In genomic region chr9:23581039-23581606, GRCm38 (mm10) we compare ENCODE assay signal across 8 mouse cellular contexts.
DNase-seq lines count a peak whose midpoint lies in the region; ATAC-seq lines count a peak whose summit lies in the region.

No protein-coding gene starts in this region.

- no peak overlapping the region for H3K4me3 ChIP-seq in forebrain, embryonic 14.5 days (ENCODE audit: low read depth, low read length)
- no peak overlapping the region for H3K4me3 ChIP-seq in lung, embryonic 16.5 days (ENCODE audit: low read length)

- peak; percentile 84 for ATAC-seq in forebrain, embryonic 14.5 days
- ATAC-seq in lung, embryonic 16.5 days (ENCODE audit: low read depth), result peak; percentile 85

- H3K9me3 ChIP-seq in forebrain, embryonic 14.5 days (replicated peaks; ENCODE audit: control insufficient read depth, low read length), result no peaks in the 10 kb centered on the region
- H3K9me3 ChIP-seq in lung, embryonic 16.5 days (ENCODE audit: control insufficient read depth, low read length), result no peaks in the 10 kb centered on the region

- no peaks in the 10 kb centered on the region for H3K36me3 ChIP-seq in forebrain, embryonic 14.5 days (ENCODE audit: control insufficient read depth, insufficient read depth, low read length)
- H3K36me3 ChIP-seq in lung, embryonic 16.5 days (ENCODE audit: control insufficient read depth, insufficient read depth, low read length), result no peaks in the 10 kb centered on the region

- H3K4me2 ChIP-seq in forebrain, embryonic 14.5 days (ENCODE audit: low read length), result no peak overlapping the region
- H3K4me2 ChIP-seq in lung, embryonic 16.5 days (ENCODE audit: low read depth, low read length), result no peak overlapping the region

- H3K27ac ChIP-seq in forebrain, embryonic 14.5 days (ENCODE audit: low read depth, low read length), result peak overlapping the region; percentile 77
- H3K27ac ChIP-seq in lung, embryonic 16.5 days (ENCODE audit: low read length), result peak overlapping the region; percentile 29

- no peak overlapping the region for H3K9ac ChIP-seq in forebrain, embryonic 14.5 days (ENCODE audit: low read length)
- H3K9ac ChIP-seq in lung, embryonic 16.5 days (ENCODE audit: low read length), result no peak overlapping the region

- intact Hi-C loops in heart, postnatal 36 days (cut with DNase I), result loop anchor here (2.0 kb wide), 1 partner anchor 936 kb away; no protein-coding TSS in a partner anchor

- DNase-seq in ES-CJ7 (ENCODE audit: low read depth, low spot score), result peak; percentile 79
- DNase-seq in brain, embryonic 18.5 days (ENCODE audit: low read depth, low spot score), result peak; percentile 88
- DNase-seq in forebrain, embryonic 14.5 days (ENCODE audit: low spot score), result peak; percentile 97
- DNase-seq in heart, postnatal 36 days, result peak; percentile 74
- peak; percentile 88 to 92 for DNase-seq in layer of hippocampus, adult 18-20 months (ENCODE audit: low spot score in 2 of 2)
- DNase-seq in retina, embryonic 14.5 days (ENCODE audit: low spot score), result peak; percentile 87
- peak; percentile 61 for DNase-seq in urinary bladder, postnatal 14 days (ENCODE audit: low spot score)

- 8% methylated on average over 6 of the region's 6 CpGs for WGBS in forebrain, embryonic 14.5 days
- WGBS in lung, embryonic 16.5 days, result 9% methylated on average over 6 of the region's 6 CpGs

- H3K4me1 ChIP-seq in forebrain, embryonic 14.5 days (ENCODE audit: control insufficient read depth, insufficient read depth, low read length), result peaks cover 13% of the 10 kb centered on the region
- peaks cover 8% of the 10 kb centered on the region; the same call in 1 of the 2 replicates for H3K4me1 ChIP-seq in lung, embryonic 16.5 days (replicated peaks; ENCODE audit: control insufficient read depth, insufficient read depth, low read length)

- no peaks in the 10 kb centered on the region for H3K27me3 ChIP-seq in forebrain, embryonic 14.5 days (replicated peaks; ENCODE audit: control insufficient read depth, insufficient read depth, low read length)
- H3K27me3 ChIP-seq in lung, embryonic 16.5 days (ENCODE audit: control insufficient read depth, insufficient read depth, low read depth, low read length), result no peaks in the 10 kb centered on the region
